Mouse (Mus musculus) E14TG2a.4 (cell line): Measurements from ENCODE around the gene Fyn.

ENCODE experiments used
- CTCF ChIP-seq: conservative IDR thresholded peaks from 2 replicates; pipeline ENCODE4 v1.5.1; 2014; ENCODE audit warnings: low read length
- NANOG ChIP-seq: IDR thresholded peaks from 2 replicates; pipeline ENCODE4 v1.6.1; 2014; ENCODE audit warnings: borderline replicate concordance, low read length, mixed read lengths

DNA sequence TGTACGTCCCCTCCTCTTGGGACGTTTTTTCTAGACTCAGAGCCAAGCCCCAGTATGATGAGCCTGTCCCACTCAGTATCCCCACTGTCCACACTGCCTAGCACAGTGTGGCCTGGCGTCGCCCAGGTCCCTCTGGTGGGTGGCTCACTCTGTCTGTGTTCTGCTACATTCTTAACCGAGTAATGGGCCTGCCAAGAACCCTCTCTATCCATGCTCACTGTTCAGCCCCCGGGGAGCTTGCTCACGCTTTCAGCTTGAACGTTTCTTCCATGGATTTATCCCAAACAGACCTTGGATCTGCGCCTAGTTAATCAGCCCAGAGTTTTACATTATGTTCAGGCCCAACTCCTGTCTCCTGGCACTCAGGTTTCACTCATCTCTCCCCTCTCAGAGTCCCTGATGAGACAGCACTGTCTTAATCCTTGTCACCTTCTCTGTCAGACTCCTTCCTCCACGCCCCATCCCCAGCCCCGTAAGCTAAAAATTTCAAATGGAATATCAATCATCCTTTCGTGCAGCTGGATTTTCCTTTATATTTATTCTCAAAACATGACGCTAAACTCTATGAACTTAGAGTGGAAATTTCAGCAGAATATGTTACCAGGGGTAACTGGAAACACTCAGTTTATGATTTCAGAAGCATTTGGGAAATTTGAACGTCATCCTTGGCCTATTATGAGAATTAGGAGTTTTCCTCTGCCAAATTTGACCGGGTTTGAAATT is 174.0 kb downstream of the Fyn start:
- TF ChIP-seq CTCF (no peak), NANOG (no peak)
